Mouse (Mus musculus) spleen, adult 2 months (tissue): Measurements from ENCODE around the gene Guca2b.

Experiments used
- CTCF ChIP-seq: fragments of 200-500 bp; IDR thresholded peaks from 2 replicates; pipeline ENCODE4 v1.5.1; 2011; ENCODE audit warnings: mild to moderate bottlenecking, inconsistent platforms; ENCODE audit not compliant: insufficient read depth, insufficient read length, insufficient replicate concordance; ENCODE audit errors: extremely low read depth
- POLR2A ChIP-seq: fragments of 200-500 bp; IDR thresholded peaks from 2 replicates; pipeline ENCODE4 v1.6.1; 2011; ENCODE audit warnings: low read depth, low read length, inconsistent platforms

- TF ChIP-seq CTCF: no peak
- TF ChIP-seq POLR2A: no peak
These were observed 49.3 kb downstream of the Guca2b start for GRCm38 (mm10) chr4:119609488-119609887.
